Mouse (Mus musculus): ENCODE measurements around the gene Sh3yl1. TPM values are rescaled to one million over a fixed set of nuclear protein-coding genes. Genes with fewer than 3 reads are reported as not detected.
A peak's percentile ranks its signal among the peaks of the same experiment; 100 is the strongest.

The Sh3yl1 gene
- polyA plus RNA-seq (2014; fragmentation: Nextera tagmentation; extraction: Ambion mirVana), result 11.7 and 13.0 TPM in 2 replicates

DNA sequence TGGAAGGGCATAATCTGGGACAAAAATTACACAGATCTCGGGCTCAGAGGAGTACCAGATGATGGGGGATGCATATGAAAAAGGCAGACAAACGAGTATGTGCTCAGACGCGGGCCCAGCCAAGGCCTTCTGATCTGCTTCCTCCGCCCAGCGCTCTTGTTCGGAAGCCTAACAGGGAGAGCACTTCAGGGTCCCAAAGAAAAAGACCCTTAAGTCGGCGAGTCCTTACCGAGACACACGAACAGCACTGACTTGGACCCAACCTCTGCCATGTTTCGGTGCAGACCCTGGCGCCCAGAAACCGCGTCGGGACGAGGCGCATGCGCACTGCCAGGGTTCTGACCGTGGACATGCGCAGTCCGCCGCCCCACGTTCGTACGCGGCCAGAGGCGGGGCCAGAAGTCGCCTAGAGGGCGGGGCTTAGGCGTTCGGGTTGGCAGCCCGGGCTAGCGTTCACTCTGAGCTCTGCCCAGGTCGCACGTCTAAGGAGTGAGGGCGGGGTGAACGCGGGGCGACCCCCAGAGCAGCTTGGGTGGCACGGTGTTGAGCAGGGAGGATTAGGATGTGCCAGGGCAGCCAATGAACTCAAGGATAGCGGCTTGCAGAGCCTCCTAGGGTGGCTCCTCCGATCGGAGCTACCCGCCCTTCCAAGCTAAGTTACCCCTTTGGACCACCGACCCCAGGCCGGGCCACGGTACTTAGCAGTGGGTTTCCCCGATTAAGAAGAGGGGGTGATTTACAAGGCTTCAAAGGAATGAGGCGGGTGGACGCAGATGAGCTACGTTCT, at the start of gene Sh3yl1, which contains the start of gene Acp1:
Gene Sh3yl1 (plus strand): TSS at position 408 of the 787 bp plus-strand sequence.
Gene Acp1 (minus strand): TSS at position 329 of the 787 bp plus-strand sequence.
- H3K36me3 ChIP-seq (ENCODE audit: control insufficient read depth, insufficient read depth, low read length), result no peaks in the 10 kb centered on the region
- under 1% methylated on average over 50 of the region's 52 CpGs for WGBS (ENCODE audit: insufficient replicate concordance)
- peak within 1 kb of the TSS; percentile 62 for H3K27ac ChIP-seq (ENCODE audit: low read depth, low read length)
- H3K27me3 ChIP-seq (ENCODE audit: control insufficient read depth, insufficient read depth, low read length), result no peaks in the 10 kb centered on the region
- peaks cover 6% of the 10 kb centered on the region; the same call in 1 of the 2 replicates for H3K4me1 ChIP-seq (ENCODE audit: control insufficient read depth, insufficient read depth, low read length)
- peak within 1 kb of the TSS; percentile 94 for H3K9ac ChIP-seq (ENCODE audit: low read depth, low read length)
- H3K4me2 ChIP-seq, result peak within 1 kb of the TSS; percentile 98
- no peaks in the 10 kb centered on the region for H3K9me3 ChIP-seq (replicated peaks; ENCODE audit: control insufficient read depth, low read length)
- peak; percentile 97 for ATAC-seq (replicated peaks; ENCODE audit: insufficient number of reproducible peaks, low FRiP score, low TSS enrichment)
- peak within 1 kb of the TSS; percentile 75 for H3K4me3 ChIP-seq (ENCODE audit: low read depth, low read length)

- no peak for ATAC-seq (replicated peaks; ENCODE audit: insufficient number of reproducible peaks, low FRiP score, low TSS enrichment)
- Histone ChIP-seq H3K4me2 (no peak overlapping the region), H3K27ac (ENCODE audit: low read depth, low read length) (no peak overlapping the region), H3K4me3 (ENCODE audit: low read depth, low read length) (no peak overlapping the region), H3K36me3 (ENCODE audit: control insufficient read depth, insufficient read depth, low read length) (no peaks in the 10 kb centered on the region), H3K27me3 (ENCODE audit: control insufficient read depth, insufficient read depth, low read length) (no peaks in the 10 kb centered on the region), H3K4me1 (ENCODE audit: control insufficient read depth, insufficient read depth, low read length) (0 out of 2 replicates have a peak, but pooled peaks cover 2% of the 10 kb centered on the region), H3K9me3 (replicated peaks; ENCODE audit: control insufficient read depth, low read length) (no peaks in the 10 kb centered on the region), H3K9ac (ENCODE audit: low read depth, low read length) (no peak overlapping the region)
- WGBS (ENCODE audit: insufficient replicate concordance), result 74% methylated on average over 2 of the region's 2 CpGs
Observed at GRCm38 (mm10) chr12:30864347-30864746, 47.1 kb upstream of the Sh3yl1 start.

DNA sequence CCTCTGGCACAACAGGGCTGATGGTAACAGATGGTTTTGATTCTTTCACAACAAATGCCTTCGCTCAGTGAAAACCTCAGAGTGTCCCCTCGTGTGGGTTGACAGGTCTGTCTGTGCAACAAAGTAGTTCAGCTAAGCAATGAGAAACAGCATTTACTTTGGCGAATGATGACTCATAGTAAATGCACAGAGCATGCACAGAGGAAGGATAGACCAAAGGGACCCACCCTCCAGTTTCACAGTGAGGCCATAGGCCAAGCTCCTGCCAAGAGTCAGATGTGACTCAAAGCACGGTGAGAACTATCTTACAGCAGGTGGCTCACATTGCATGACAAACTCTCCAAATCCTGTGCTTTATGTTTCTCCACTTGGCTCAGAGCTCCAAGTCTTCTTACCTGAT, 45.7 kb upstream of the Sh3yl1 start:
- WGBS (ENCODE audit: insufficient replicate concordance), result 81% methylated on average over 4 of the region's 4 CpGs
- H3K36me3 ChIP-seq (ENCODE audit: control insufficient read depth, insufficient read depth, low read length), result no peaks in the 10 kb centered on the region
- H3K4me3 ChIP-seq (ENCODE audit: low read depth, low read length), result no peak overlapping the region
- no peak overlapping the region for H3K9ac ChIP-seq (ENCODE audit: low read depth, low read length)
- no peak for ATAC-seq (replicated peaks; ENCODE audit: insufficient number of reproducible peaks, low FRiP score, low TSS enrichment)
- no peaks in the 10 kb centered on the region for H3K27me3 ChIP-seq (ENCODE audit: control insufficient read depth, insufficient read depth, low read length)
- no peak overlapping the region for H3K27ac ChIP-seq (ENCODE audit: low read depth, low read length)
- no peaks in the 10 kb centered on the region for H3K9me3 ChIP-seq (replicated peaks; ENCODE audit: control insufficient read depth, low read length)
- H3K4me2 ChIP-seq, result no peak overlapping the region
- H3K4me1 ChIP-seq (ENCODE audit: control insufficient read depth, insufficient read depth, low read length), result 0 out of 2 replicates have a peak, but pooled peaks cover 2% of the 10 kb centered on the region

DNA sequence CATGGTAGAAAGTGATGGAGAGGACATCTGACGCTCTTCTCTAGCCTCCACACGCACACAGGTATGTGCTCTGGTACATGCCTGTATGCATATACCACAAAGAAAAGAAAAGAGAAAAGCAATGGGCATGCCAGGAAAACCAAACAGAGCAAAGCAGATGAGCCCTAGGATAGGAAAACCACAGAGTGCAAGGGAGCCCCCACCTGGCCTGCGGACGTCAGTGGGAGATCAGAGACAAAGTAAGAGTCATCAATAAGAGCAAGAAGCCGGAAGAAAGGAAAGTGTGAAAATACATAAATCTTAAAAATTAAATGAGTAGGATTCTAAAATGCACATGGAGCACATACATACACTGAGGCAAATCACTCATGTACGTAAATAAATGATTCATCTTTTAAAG, 32.0 kb upstream of the Sh3yl1 start:
- H3K27ac ChIP-seq (ENCODE audit: low read depth, low read length), result no peak overlapping the region
- H3K4me1 ChIP-seq (ENCODE audit: control insufficient read depth, insufficient read depth, low read length), result no peaks in the 10 kb centered on the region
- peaks cover 25% of the 10 kb centered on the region for H3K27me3 ChIP-seq (ENCODE audit: control insufficient read depth, insufficient read depth, low read length)
- no peak overlapping the region for H3K4me3 ChIP-seq (ENCODE audit: low read depth, low read length)
- WGBS (ENCODE audit: insufficient replicate concordance), result 71% methylated on average over 6 of the region's 6 CpGs
- no peak for ATAC-seq (replicated peaks; ENCODE audit: insufficient number of reproducible peaks, low FRiP score, low TSS enrichment)
- H3K36me3 ChIP-seq (ENCODE audit: control insufficient read depth, insufficient read depth, low read length), result no peaks in the 10 kb centered on the region
- no peak overlapping the region for H3K4me2 ChIP-seq
- no peaks in the 10 kb centered on the region for H3K9me3 ChIP-seq (replicated peaks; ENCODE audit: control insufficient read depth, low read length)
- no peak overlapping the region for H3K9ac ChIP-seq (ENCODE audit: low read depth, low read length)

DNA sequence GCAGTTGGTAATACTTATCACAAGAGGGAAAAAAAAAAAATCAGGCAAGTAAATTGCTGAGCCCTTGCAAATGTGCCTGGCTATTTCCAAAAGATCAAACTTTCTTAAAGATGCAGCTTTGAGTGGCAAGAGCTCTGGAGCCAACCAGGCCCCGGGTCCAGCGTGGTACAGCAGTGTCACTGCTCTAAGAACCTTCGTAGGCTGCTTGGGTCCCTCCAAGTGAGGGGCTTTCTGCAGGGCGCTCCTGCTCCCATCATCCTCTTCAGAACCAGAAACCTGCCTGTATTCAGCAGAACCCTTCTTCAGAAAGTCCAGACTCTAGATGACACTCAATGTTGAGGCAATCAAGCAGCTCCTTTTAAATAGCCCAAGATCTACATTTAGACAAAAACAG, 27.9 kb upstream of the Sh3yl1 start:
- H3K27me3 ChIP-seq (ENCODE audit: control insufficient read depth, insufficient read depth, low read length), result peaks cover 58% of the 10 kb centered on the region
- peak overlapping the region; percentile 58 for H3K4me3 ChIP-seq (ENCODE audit: low read depth, low read length)
- no peak overlapping the region for H3K9ac ChIP-seq (ENCODE audit: low read depth, low read length)
- 28% methylated on average over 4 of the region's 4 CpGs for WGBS (ENCODE audit: insufficient replicate concordance)
- H3K4me1 ChIP-seq (ENCODE audit: control insufficient read depth, insufficient read depth, low read length), result no peaks in the 10 kb centered on the region
- no peaks in the 10 kb centered on the region for H3K36me3 ChIP-seq (ENCODE audit: control insufficient read depth, insufficient read depth, low read length)
- H3K4me2 ChIP-seq, result peak overlapping the region; percentile 99
- H3K9me3 ChIP-seq (replicated peaks; ENCODE audit: control insufficient read depth, low read length), result no peaks in the 10 kb centered on the region
- no peak overlapping the region for H3K27ac ChIP-seq (ENCODE audit: low read depth, low read length)
- no peak for ATAC-seq (replicated peaks; ENCODE audit: insufficient number of reproducible peaks, low FRiP score, low TSS enrichment)

- ATAC-seq (replicated peaks; ENCODE audit: insufficient number of reproducible peaks, low FRiP score, low TSS enrichment), result 0 out of 2 replicates have a peak, but pooled peaks have one; percentile 26
- 1% methylated on average over 56 of the region's 58 CpGs for WGBS (ENCODE audit: insufficient replicate concordance)
- H3K4me2 ChIP-seq, result peak within 1 kb of the TSS; percentile 99
- peak within 1 kb of the TSS; percentile 58 for H3K4me3 ChIP-seq (ENCODE audit: low read depth, low read length)
- peak within 1 kb of the TSS; percentile 10; the same call in 1 of the 2 replicates for H3K9ac ChIP-seq (ENCODE audit: low read depth, low read length)
- no peak within 1 kb of the TSS for H3K27ac ChIP-seq (ENCODE audit: low read depth, low read length)
- H3K36me3 ChIP-seq (ENCODE audit: control insufficient read depth, insufficient read depth, low read length), result no peaks in the 10 kb centered on the region
- H3K4me1 ChIP-seq (ENCODE audit: control insufficient read depth, insufficient read depth, low read length), result no peaks in the 10 kb centered on the region
- peaks cover 58% of the 10 kb centered on the region for H3K27me3 ChIP-seq (ENCODE audit: control insufficient read depth, insufficient read depth, low read length)
- H3K9me3 ChIP-seq (replicated peaks; ENCODE audit: control insufficient read depth, low read length), result no peaks in the 10 kb centered on the region
Observed at GRCm38 (mm10) chr12:30883986-30884621, 27.4 kb upstream of the Sh3yl1 start, which contains the start of gene Alkal2. TSS of gene Alkal2 (plus strand) at chr12:30884322.

DNA sequence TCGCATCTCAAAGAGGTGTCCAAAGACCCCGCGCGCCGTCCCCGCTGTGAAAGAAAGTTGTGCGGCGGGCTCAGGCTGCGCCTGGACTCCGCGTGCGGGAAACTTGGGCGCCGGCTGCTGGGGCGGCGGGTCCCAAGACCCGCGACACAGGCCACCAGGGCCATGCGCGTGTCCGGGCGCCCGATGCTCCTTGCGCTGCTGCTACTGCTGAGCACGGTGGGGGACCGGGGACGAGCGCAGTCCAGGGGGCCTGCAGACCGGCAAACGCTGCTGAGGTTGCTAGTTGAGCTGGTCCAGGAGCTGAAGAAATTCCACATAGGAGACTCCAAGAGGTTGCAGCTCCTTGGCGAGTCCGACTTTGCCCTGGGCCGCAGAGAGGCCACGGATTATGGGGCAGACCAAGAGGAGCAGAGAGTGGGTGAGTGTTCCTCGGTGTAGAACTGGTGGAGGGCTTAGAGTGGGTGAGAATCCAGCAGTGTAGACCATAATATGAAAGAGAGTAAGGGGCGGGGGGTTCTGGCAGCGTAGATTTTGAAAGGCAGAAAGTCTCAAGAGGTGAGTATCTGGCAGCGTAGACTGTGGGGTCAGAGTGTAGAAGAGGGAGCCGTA, 26.7 kb upstream of the Sh3yl1 start:
- Histone ChIP-seq H3K9me3 (replicated peaks; ENCODE audit: control insufficient read depth, low read length) (no peaks in the 10 kb centered on the region), H3K4me3 (ENCODE audit: low read depth, low read length) (peak overlapping the region; percentile 58), H3K9ac (ENCODE audit: low read depth, low read length) (peak overlapping the region; percentile 10; the same call in 1 of the 2 replicates), H3K27me3 (ENCODE audit: control insufficient read depth, insufficient read depth, low read length) (peaks cover 58% of the 10 kb centered on the region), H3K36me3 (ENCODE audit: control insufficient read depth, insufficient read depth, low read length) (no peaks in the 10 kb centered on the region), H3K4me1 (ENCODE audit: control insufficient read depth, insufficient read depth, low read length) (no peaks in the 10 kb centered on the region), H3K4me2 (peak overlapping the region; percentile 99), H3K27ac (ENCODE audit: low read depth, low read length) (no peak overlapping the region)
- WGBS (ENCODE audit: insufficient replicate concordance), result 8% methylated on average over 38 of the region's 39 CpGs
- 0 out of 2 replicates have a peak, but pooled peaks have one; percentile 35 for ATAC-seq (replicated peaks; ENCODE audit: insufficient number of reproducible peaks, low FRiP score, low TSS enrichment)

- 70% methylated on average over 6 of the region's 6 CpGs for WGBS (ENCODE audit: insufficient replicate concordance)
- Histone ChIP-seq H3K9ac (ENCODE audit: low read depth, low read length) (no peak overlapping the region), H3K4me1 (ENCODE audit: control insufficient read depth, insufficient read depth, low read length) (no peaks in the 10 kb centered on the region), H3K27ac (ENCODE audit: low read depth, low read length) (no peak overlapping the region), H3K4me3 (ENCODE audit: low read depth, low read length) (no peak overlapping the region), H3K4me2 (no peak overlapping the region), H3K27me3 (ENCODE audit: control insufficient read depth, insufficient read depth, low read length) (peaks cover 58% of the 10 kb centered on the region), H3K9me3 (replicated peaks; ENCODE audit: control insufficient read depth, low read length) (no peaks in the 10 kb centered on the region), H3K36me3 (ENCODE audit: control insufficient read depth, insufficient read depth, low read length) (no peaks in the 10 kb centered on the region)
- no peak for ATAC-seq (replicated peaks; ENCODE audit: insufficient number of reproducible peaks, low FRiP score, low TSS enrichment)
Observed at GRCm38 (mm10) chr12:30885891-30886290, 25.6 kb upstream of the Sh3yl1 start.

All from heart, embryonic 11.5 days (tissue).